Mouse (Mus musculus): Measurements from ENCODE around the gene Gkn1. TPM values are rescaled to one million over a fixed set of nuclear protein-coding genes. Genes with fewer than 3 reads are reported as not detected.

Gene Gkn1
- 0.68 and 2.3 TPM in 2 replicates for polyA plus RNA-seq (2015; fragmentation: Nextera tagmentation; extraction: Ambion mirVana)

DNA sequence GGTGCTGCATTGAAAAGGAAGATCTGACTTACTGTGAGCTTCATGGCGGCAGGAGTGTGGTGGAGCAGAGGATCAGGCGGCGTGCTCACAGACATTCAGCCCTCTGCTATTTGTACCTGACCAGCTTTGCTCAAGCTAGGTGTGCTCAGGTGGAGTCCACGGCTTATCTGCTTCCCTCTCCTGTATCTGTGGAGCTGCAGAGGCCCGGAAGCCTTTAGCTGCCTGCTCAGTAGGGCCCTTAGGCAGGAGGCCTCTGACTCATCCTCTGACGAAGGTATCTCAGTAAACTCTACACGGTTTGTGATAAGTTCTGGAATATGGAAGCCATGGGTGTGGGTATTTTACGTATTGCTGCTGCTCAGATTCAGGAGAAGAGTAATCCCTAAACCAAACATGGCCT is at the start of gene Gkn1:
Gene Gkn1 (minus strand): TSS at position 114 of the 400 bp plus-strand sequence.
- no peak within 1 kb of the TSS for H3K4me3 ChIP-seq (replicated peaks)
- H3K9ac ChIP-seq: no peak within 1 kb of the TSS
- H3K9me3 ChIP-seq: no peaks in the 10 kb centered on the region
- H3K36me3 ChIP-seq: no peaks in the 10 kb centered on the region
- no peaks in the 10 kb centered on the region for H3K4me1 ChIP-seq
- no peaks in the 10 kb centered on the region for H3K27me3 ChIP-seq (replicated peaks)
- H3K27ac ChIP-seq: no peak within 1 kb of the TSS
- WGBS: 85% methylated on average over 8 of the region's 8 CpGs
- no peak within 1 kb of the TSS for H3K4me2 ChIP-seq
- ATAC-seq (ENCODE audit: insufficient read depth, low FRiP score, low read depth): peak; percentile 47

DNA sequence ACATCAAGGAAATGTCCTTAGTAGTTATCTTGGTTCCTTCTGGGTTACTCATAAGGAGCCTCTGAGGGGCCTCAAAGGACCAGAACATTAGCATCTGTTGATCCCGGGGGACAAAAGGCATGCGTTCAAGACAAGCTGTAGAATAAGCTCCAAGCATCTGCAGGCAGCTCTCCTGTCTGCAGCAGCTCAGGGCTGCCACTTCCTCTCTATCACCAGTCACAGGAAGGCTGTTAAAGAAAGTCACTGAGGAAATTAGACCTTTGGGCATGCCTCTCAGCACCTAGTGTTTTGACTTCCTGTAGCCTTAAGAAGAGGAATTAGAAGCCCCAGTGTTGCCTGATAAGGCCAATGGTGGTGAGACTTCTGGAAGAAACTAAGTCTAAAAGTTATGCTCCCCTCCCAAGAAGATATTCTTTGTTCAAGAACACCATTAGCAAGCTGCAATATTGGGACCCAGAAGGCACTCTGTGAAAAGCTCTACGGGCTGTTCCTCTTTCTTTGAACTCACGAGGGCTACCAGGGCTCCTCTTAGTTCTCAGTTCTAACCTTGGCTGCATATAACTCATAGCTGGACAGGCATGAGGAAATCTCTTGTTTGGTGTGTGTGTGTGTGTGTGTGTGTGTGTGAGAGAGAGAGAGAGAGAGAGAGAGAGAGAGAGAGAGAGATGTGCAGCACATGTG is 49.3 kb upstream of the Gkn1 start:
- no peaks in the 10 kb centered on the region for H3K9me3 ChIP-seq
- WGBS: 61% methylated on average over 4 of the region's 4 CpGs
- no peaks in the 10 kb centered on the region for H3K36me3 ChIP-seq
- no peaks in the 10 kb centered on the region for H3K27me3 ChIP-seq (replicated peaks)
- H3K9ac ChIP-seq: no peak overlapping the region
- no peak overlapping the region for H3K4me3 ChIP-seq (replicated peaks)
- ATAC-seq (ENCODE audit: insufficient read depth, low FRiP score, low read depth): no peak
- no peaks in the 10 kb centered on the region for H3K4me1 ChIP-seq
- H3K4me2 ChIP-seq: no peak overlapping the region
- no peak overlapping the region for H3K27ac ChIP-seq

DNA sequence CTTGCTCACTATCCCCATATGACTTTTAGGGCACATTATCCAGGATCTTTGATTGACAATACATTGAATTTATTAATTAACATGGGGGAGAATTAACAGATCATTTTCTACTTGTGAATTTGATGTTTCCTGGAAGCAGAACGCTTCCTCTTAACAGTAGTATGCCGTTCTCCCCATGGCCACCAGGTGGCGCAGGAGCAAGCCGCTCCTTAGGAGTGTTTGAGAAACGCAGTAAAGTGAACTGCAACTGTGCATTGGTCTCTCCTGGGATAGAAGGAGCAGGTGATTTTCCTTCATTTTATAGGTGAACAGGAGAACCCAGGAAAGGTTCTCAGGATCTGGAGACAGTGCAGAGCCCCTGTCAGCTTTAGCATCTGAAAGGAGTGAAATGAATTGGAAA is 48.4 kb upstream of the Gkn1 start:
- ATAC-seq (ENCODE audit: insufficient read depth, low FRiP score, low read depth): 0 out of 2 replicates have a peak, but pooled peaks have one; percentile 47
- Histone ChIP-seq H3K4me1 (no peaks in the 10 kb centered on the region), H3K36me3 (no peaks in the 10 kb centered on the region), H3K9ac (no peak overlapping the region), H3K27me3 (replicated peaks) (no peaks in the 10 kb centered on the region), H3K27ac (no peak overlapping the region), H3K9me3 (no peaks in the 10 kb centered on the region), H3K4me3 (replicated peaks) (no peak overlapping the region), H3K4me2 (no peak overlapping the region)
- 1% methylated on average over 5 of the region's 5 CpGs for WGBS

DNA sequence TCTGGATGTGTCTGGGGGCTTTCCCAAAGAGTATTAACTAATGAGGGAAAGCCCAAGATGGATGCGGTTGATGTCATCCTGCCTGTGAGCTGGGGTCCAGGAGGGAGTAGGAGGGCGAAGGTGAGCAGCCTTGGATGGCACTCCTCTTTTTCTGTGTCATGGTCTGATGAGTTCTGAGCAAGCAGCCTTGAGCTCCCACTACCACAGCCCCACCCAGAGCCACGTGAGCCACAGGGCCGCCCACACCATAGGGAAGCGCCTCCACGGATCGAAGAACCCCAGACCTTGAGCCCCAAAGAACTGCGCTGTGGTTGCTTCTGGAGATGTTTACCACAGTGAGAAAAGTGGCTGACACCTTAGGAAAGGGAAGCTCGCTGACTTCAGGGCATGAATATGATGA is 44.0 kb upstream of the Gkn1 start:
- H3K9ac ChIP-seq: no peak overlapping the region

DNA sequence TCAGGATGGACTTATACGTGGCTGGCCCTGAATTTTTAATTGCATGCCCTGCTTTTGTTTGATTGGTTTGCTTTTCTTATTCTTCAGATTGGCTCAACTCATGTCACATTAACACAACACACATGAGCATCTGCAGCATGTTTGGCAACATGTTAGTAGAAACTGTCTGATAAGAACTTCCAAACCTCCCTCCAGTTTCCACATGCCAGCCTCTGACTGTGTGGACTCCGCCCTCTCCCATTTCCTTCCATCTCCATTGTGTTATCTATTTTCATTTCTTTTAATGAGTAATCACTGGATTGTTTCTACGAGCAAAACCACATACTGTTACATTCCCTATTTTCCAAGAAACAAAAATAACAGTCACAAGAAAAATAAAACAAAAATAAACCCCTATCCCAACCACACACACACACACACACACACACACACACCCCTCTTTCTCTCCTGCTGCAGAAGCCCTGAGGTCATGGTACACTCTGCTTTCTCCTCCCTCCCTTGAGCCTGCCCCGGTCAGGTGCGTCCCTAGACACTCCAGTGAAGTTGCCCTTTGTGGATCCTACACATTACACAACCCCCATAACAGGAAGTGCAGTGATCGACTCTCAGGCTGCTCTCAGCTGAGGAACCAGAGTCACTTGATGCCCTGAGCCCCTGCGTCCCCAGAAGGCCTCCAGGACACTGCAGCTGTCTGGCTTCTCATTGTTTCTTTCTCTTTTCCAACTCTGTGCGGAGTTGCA is 42.9 kb upstream of the Gkn1 start:
- Histone ChIP-seq H3K9me3 (no peaks in the 10 kb centered on the region), H3K4me2 (no peak overlapping the region), H3K27ac (no peak overlapping the region), H3K27me3 (replicated peaks) (no peaks in the 10 kb centered on the region), H3K36me3 (no peaks in the 10 kb centered on the region), H3K4me1 (0 out of 2 replicates have a peak, but pooled peaks cover 3% of the 10 kb centered on the region), H3K4me3 (replicated peaks) (no peak overlapping the region), H3K9ac (no peak overlapping the region)
- 60% methylated on average over 8 of the region's 8 CpGs for WGBS
- ATAC-seq (ENCODE audit: insufficient read depth, low FRiP score, low read depth): no peak

More for the DNA sequence above, 44.0 kb upstream of the Gkn1 start:
- WGBS: 83% methylated on average over 9 of the region's 9 CpGs
- no peak for ATAC-seq (ENCODE audit: insufficient read depth, low FRiP score, low read depth)
- H3K4me3 ChIP-seq (replicated peaks): no peak overlapping the region
- no peak overlapping the region for H3K4me2 ChIP-seq
- no peaks in the 10 kb centered on the region for H3K36me3 ChIP-seq
- 0 out of 2 replicates have a peak, but pooled peaks cover 3% of the 10 kb centered on the region for H3K4me1 ChIP-seq
- no peaks in the 10 kb centered on the region for H3K9me3 ChIP-seq
- no peak overlapping the region for H3K27ac ChIP-seq
- H3K27me3 ChIP-seq (replicated peaks): no peaks in the 10 kb centered on the region

DNA sequence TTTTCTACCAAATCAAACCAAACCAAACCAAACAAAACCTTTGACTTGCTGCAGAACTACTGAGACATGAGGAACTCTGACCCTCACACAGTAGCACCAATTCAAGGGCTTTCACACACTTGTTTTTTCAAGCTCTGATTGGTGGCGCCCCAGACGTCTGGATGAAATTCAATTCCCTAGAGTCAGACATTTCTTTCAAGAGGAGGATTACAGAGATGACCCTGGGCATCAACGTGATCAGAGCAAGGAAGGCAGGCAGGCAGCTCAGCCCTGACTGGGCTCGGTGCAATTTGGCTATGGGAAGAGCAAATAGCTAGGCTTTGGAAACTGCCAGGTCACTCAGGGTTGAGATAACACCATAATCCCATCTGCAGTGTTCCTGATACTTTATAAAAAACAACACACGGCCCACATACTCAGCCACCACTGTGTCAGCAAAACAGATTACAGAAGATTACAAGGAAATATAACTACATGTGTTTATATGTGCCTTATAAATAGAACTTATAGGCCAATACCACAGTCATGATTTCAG is 38.8 kb upstream of the Gkn1 start:
- H3K4me3 ChIP-seq (replicated peaks): no peak overlapping the region
- no peaks in the 10 kb centered on the region for H3K27me3 ChIP-seq (replicated peaks)
- 0 out of 2 replicates have a peak, but pooled peaks cover 3% of the 10 kb centered on the region for H3K4me1 ChIP-seq
- H3K27ac ChIP-seq: no peak overlapping the region
- no peaks in the 10 kb centered on the region for H3K9me3 ChIP-seq
- no peaks in the 10 kb centered on the region for H3K36me3 ChIP-seq
- no peak for ATAC-seq (ENCODE audit: insufficient read depth, low FRiP score, low read depth)
- WGBS: 20% methylated on average over 5 of the region's 5 CpGs
- H3K4me2 ChIP-seq: no peak overlapping the region
- H3K9ac ChIP-seq: no peak overlapping the region

DNA sequence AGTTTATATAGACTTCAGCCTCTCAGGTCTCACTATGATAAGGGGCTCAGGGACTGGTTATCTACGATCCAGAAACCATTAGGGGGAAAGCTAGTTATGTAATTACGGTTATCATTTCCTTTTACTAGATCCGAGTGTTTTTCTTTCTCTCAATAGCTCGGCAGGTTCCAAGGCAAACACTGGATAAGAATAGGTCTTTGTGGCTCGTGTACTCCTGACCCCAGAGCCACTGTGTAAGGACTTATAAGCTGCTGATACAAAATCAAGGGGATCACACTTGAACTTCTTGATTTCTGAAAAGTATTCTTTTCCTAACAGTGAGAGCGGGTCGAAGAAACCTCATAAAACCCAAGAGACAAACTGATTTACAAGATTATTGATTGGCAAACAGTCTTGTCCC is 38.1 kb upstream of the Gkn1 start, which contains the start of gene Gkn3:
Gene Gkn3 (minus strand): TSS at position 59 of the 400 bp plus-strand sequence.
- Histone ChIP-seq H3K4me2 (no peak within 1 kb of the TSS), H3K4me3 (replicated peaks) (no peak within 1 kb of the TSS), H3K27me3 (replicated peaks) (no peaks in the 10 kb centered on the region), H3K36me3 (no peaks in the 10 kb centered on the region), H3K9ac (no peak within 1 kb of the TSS), H3K9me3 (no peaks in the 10 kb centered on the region), H3K27ac (no peak within 1 kb of the TSS), H3K4me1 (0 out of 2 replicates have a peak, but pooled peaks cover 6% of the 10 kb centered on the region)
- peak; percentile 52; the same call in 1 of the 2 replicates for ATAC-seq (ENCODE audit: insufficient read depth, low FRiP score, low read depth)
- 48% methylated on average over 7 of the region's 7 CpGs for WGBS

DNA sequence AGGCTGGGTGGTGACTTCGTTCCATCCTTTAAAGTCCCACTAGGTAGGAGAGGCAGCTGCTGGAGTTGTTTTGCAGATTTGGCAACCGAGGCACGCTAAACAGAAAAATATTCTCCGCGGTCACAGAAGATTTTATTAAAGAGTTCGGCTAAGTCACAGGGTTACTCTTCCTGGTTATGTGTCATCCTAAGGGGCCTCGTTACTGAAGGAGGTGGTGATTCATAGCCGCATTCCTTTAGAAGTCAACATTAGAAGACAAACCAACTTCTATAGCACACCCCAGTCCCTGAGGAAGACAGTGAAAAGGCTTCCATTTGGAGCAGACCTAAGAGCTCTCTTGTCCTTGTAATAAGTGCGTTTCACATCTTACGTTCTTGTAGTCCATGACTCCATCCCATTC is 35.9 kb upstream of the Gkn1 start:
- Histone ChIP-seq H3K4me3 (replicated peaks) (no peak overlapping the region), H3K27ac (no peak overlapping the region), H3K27me3 (replicated peaks) (peaks cover 9% of the 10 kb centered on the region), H3K4me1 (0 out of 2 replicates have a peak, but pooled peaks cover 3% of the 10 kb centered on the region), H3K36me3 (no peaks in the 10 kb centered on the region), H3K9me3 (no peaks in the 10 kb centered on the region), H3K9ac (no peak overlapping the region), H3K4me2 (no peak overlapping the region)
- ATAC-seq (ENCODE audit: insufficient read depth, low FRiP score, low read depth): no peak
- WGBS: 79% methylated on average over 10 of the region's 10 CpGs

DNA sequence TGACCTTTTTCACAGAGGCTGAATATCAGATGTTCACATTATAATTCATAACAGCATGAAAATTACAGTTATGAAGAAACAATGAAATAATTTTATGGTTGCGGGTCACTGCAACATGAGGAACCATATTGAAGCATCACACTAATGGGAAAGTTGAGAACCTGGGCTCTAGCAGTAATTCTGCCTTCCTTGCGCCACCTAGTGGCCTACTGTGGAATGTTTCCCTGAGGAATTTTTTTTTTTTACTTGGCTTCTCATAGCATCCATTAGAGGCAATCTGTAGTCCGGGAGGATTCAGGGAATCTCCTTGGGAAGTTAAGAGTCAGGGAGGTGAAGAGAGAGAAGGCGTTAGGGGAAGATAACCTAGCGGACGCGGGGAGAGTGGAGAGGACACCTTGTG is 35.5 kb upstream of the Gkn1 start:
- Histone ChIP-seq H3K4me3 (replicated peaks) (no peak overlapping the region), H3K9me3 (no peaks in the 10 kb centered on the region), H3K36me3 (no peaks in the 10 kb centered on the region), H3K4me2 (no peak overlapping the region), H3K27ac (no peak overlapping the region), H3K4me1 (0 out of 2 replicates have a peak, but pooled peaks cover 3% of the 10 kb centered on the region), H3K27me3 (replicated peaks) (peaks cover 9% of the 10 kb centered on the region), H3K9ac (no peak overlapping the region)
- no peak for ATAC-seq (ENCODE audit: insufficient read depth, low FRiP score, low read depth)
- 9% methylated on average over 7 of the region's 7 CpGs for WGBS

DNA sequence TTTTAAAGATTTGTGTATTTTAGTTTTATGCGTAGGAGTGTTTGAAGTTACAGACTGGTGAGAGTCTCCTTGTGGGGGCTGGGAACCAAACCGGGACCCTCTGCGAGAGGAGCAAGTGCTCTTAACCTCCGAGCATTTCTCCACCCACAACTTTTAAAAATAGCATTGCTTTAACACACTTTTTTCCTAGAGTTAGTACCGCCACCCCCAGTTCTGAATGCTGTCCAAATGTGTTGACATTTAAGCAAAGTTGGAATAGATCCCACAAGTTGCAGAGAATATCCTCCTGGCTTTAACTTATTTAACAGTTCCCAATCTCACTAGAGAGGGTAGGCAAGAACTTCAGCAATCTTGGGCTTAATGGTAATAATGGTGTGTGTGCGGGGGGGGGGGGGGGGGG is 34.0 kb upstream of the Gkn1 start:
- 35% methylated on average over 5 of the region's 6 CpGs for WGBS
- H3K9me3 ChIP-seq: no peaks in the 10 kb centered on the region
- ATAC-seq (ENCODE audit: insufficient read depth, low FRiP score, low read depth): no peak
- H3K4me1 ChIP-seq: 0 out of 2 replicates have a peak, but pooled peaks cover 3% of the 10 kb centered on the region
- H3K4me2 ChIP-seq: peak overlapping the region; percentile 54; the same call in 1 of the 2 replicates
- peak overlapping the region; percentile 22; the same call in 1 of the 2 replicates for H3K4me3 ChIP-seq (replicated peaks)
- H3K9ac ChIP-seq: no peak overlapping the region
- H3K27me3 ChIP-seq (replicated peaks): peaks cover 9% of the 10 kb centered on the region
- H3K36me3 ChIP-seq: no peaks in the 10 kb centered on the region
- H3K27ac ChIP-seq: no peak overlapping the region

DNA sequence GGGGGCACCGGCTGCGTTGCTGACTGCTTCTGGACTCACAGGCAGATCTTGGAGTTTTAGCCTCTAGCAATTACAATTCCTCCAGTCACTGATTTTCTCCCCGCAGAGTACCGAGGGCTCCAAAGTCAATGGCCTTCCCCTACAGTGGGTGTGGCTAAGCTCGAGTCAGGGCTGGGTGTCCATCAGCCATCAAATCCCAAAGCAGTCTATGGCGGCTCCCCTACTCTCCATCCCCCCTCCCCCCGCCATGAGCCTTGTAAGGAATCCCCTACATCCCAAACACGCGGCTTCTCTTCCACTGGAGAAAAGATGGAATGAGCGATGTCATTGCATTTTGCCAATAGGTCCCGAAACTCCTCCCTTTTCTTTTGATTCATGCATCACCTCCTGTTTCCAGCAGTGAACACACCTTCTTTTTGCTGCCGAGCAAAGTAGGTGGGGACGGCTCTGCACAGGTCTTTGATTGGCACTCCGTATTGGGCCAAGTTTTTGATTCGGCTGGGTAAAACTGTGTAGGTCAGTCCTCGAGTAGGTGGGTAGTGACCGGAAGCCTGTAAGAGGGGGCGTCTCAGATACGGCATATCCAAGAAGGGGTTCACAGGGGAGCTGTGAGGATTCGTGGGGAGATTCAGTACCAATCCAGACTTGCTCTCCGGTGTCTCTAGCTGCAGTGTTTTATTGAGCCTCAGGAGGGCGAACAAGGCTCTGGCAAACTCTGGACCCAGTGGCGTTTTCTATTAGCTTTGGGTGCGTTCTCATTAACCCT is 33.4 kb upstream of the Gkn1 start:
- peaks cover 9% of the 10 kb centered on the region for H3K27me3 ChIP-seq (replicated peaks)
- H3K9me3 ChIP-seq: no peaks in the 10 kb centered on the region
- peak; percentile 32; the same call in 1 of the 2 replicates for ATAC-seq (ENCODE audit: insufficient read depth, low FRiP score, low read depth)
- H3K36me3 ChIP-seq: no peaks in the 10 kb centered on the region
- H3K4me1 ChIP-seq: 0 out of 2 replicates have a peak, but pooled peaks cover 3% of the 10 kb centered on the region
- WGBS: 12% methylated on average over 24 of the region's 24 CpGs
- H3K27ac ChIP-seq: no peak overlapping the region
- H3K9ac ChIP-seq: no peak overlapping the region
- H3K4me2 ChIP-seq: peak overlapping the region; percentile 54
- H3K4me3 ChIP-seq (replicated peaks): peak overlapping the region; percentile 22
